ENCODE assay signal across 23 mouse cellular contexts in the genomic region with DNA sequence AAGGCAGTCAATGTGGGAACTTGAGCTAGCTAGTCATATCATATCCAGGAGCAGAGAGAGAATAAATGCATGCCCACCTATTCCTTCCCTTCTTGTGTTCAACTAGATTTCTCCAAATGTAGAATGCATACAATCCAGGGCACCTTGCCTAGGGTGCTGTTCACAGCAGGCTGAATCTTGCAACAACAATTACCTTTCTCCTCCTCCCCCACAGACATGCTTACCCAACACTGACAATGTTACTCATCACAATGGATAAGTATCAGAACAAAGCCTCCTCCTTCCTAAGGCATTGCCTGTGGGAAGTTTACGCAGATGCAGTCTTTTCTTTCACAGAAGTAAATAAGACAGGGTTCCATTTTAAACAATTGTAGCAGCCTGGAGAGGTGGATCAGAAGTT.
"Had no signal": no experiment of that assay in that cellular context is flagged by ENCODE, and none has a peak within 500 bp of the region (broad histone marks: within the 10 kb centered on the region; RNA-seq: fewer than 3 reads in every experiment).

No protein-coding gene starts in this region.

- H3K4me3 ChIP-seq: heart, embryonic 13.5 days; heart, embryonic 15.5 days; hindbrain, embryonic 13.5 days; hindbrain, embryonic 15.5 days; kidney, embryonic 15.5 days; limb, embryonic 13.5 days; limb, embryonic 15.5 days; liver, embryonic 12.5 days had no signal

- H3K9ac ChIP-seq: heart, embryonic 13.5 days; heart, embryonic 15.5 days; hindbrain, embryonic 13.5 days; hindbrain, embryonic 15.5 days; kidney, embryonic 15.5 days; limb, embryonic 13.5 days; limb, embryonic 15.5 days; liver, embryonic 12.5 days; liver, embryonic 14.5 days had no signal

- H3K36me3 ChIP-seq: heart, embryonic 13.5 days; heart, embryonic 15.5 days; hindbrain, embryonic 13.5 days; hindbrain, embryonic 15.5 days; kidney, embryonic 15.5 days; limb, embryonic 13.5 days; limb, embryonic 15.5 days; liver, embryonic 12.5 days had no signal

- H3K27me3 ChIP-seq: heart, embryonic 13.5 days; heart, embryonic 15.5 days; hindbrain, embryonic 13.5 days; hindbrain, embryonic 15.5 days; kidney, embryonic 15.5 days; limb, embryonic 13.5 days; limb, embryonic 15.5 days had no signal

- H3K27ac ChIP-seq: heart, embryonic 13.5 days; heart, embryonic 15.5 days; hindbrain, embryonic 13.5 days; hindbrain, embryonic 15.5 days; hindbrain, postnatal 0 days; kidney, embryonic 15.5 days; kidney, postnatal 0 days; limb, embryonic 13.5 days; limb, embryonic 15.5 days; liver, embryonic 12.5 days; liver, embryonic 14.5 days had no signal

- DNase-seq: gastrocnemius, postnatal 14 days; gastrocnemius, postnatal 36 days; heart, adult 18-20 months; heart, postnatal 14 days; heart, postnatal 36 days; kidney, adult 11 months; kidney, adult 2 months; kidney, adult 9 months; kidney, postnatal 14 days; kidney, postnatal 36 days; layer of hippocampus, postnatal 36 days; left cerebral cortex, postnatal 4 days had no signal

- H3K4me1 ChIP-seq: heart, embryonic 13.5 days; heart, embryonic 15.5 days; hindbrain, embryonic 13.5 days; hindbrain, embryonic 15.5 days; kidney, embryonic 15.5 days; limb, embryonic 13.5 days; limb, embryonic 15.5 days; liver, embryonic 12.5 days had no signal

- H3K9me3 ChIP-seq: heart, embryonic 13.5 days; heart, embryonic 15.5 days; hindbrain, embryonic 13.5 days; hindbrain, embryonic 15.5 days; kidney, embryonic 15.5 days; limb, embryonic 13.5 days; limb, embryonic 15.5 days; liver, embryonic 12.5 days had no signal
